Mouse (Mus musculus): Measurements from ENCODE around the gene Fbxo28.

DNA sequence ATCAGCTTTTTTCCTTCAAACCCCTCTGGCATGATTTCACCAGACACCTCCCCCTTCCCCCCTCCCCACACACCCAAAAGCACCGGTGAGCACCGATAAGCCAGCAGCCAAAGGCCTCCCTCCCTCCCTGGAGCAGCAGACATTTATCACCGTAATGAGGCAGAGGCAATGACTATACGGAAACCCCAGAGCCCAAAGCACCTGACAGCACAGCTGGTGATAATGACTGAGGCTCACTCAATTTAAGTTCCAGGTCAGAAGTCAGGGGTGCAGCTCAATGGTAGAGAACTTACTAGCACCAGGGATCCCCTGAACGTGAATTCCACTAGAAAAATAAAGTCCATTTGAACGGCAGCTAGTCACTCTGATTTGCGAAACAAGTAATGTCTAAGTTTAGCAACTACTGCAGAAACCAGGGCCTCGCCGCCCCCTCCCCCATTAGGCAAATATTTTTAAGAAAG lies 60.1 kb downstream of the Fbxo28 start:
- TF ChIP-seq CTCF (IDR thresholded peaks at IDR 0.05; ENCODE audit: insufficient read depth, low read depth, low read length) (no peak), POLR2A (IDR thresholded peaks at IDR 0.05; ENCODE audit: insufficient read depth, low read depth, low read length) (no peak)

Measured in olfactory bulb, adult 2 months (tissue).